Mouse (Mus musculus): ENCODE measurements around the gene Syne1. TPM values are rescaled to one million over a fixed set of nuclear protein-coding genes. Genes with fewer than 3 reads are reported as not detected.

Syne1 gene
- polyA plus RNA-seq, 1 experiment from 2014 or later, result 5.6 TPM

GRCm38 (mm10) chr10:5075724-5076123 lies 475.6 kb downstream of the Syne1 start:
- ChIA-PET CTCF (interaction anchor here (1.4 kb wide), 1 partner anchor 86 kb away, joined by 5 read pairs; no protein-coding TSS in a partner anchor), POLR2A (no interaction called here)
- ATAC-seq (no peak), DNase-seq (ENCODE audit: low read depth, low spot score) (no peak)
- H3K27me3 ChIP-seq, result no peaks in the 10 kb centered on the region
- in situ Hi-C loops (cut with MboI; ENCODE audit: low pct_unique_long_range_greater_than_20kb), result no loop called here
- TF ChIP-seq CTCF (IDR thresholded peaks at IDR 0.05), result no peak

- ATAC-seq, result no peak
- no peak for DNase-seq (ENCODE audit: low read depth, low spot score)
- TF ChIP-seq CTCF (IDR thresholded peaks at IDR 0.05), result no peak
- ChIA-PET CTCF (no interaction called here), POLR2A (no interaction called here)
- no peaks in the 10 kb centered on the region for H3K27me3 ChIP-seq
- in situ Hi-C loops (cut with MboI; ENCODE audit: low pct_unique_long_range_greater_than_20kb), result no loop called here
Observed at GRCm38 (mm10) chr10:5072054-5072453, 479.2 kb downstream of the Syne1 start.

- CTCF ChIA-PET, result no interaction called here
- POLR2A ChIA-PET, result no interaction called here
- no peak for TF ChIP-seq CTCF (IDR thresholded peaks at IDR 0.05)
- ATAC-seq (no peak), DNase-seq (ENCODE audit: low read depth, low spot score) (no peak)
- no peaks in the 10 kb centered on the region for H3K27me3 ChIP-seq
- in situ Hi-C loops (cut with MboI; ENCODE audit: low pct_unique_long_range_greater_than_20kb), result no loop called here
Observed at GRCm38 (mm10) chr10:5070941-5071231, 480.4 kb downstream of the Syne1 start.

GRCm38 (mm10) chr10:5070168-5070940 lies 480.9 kb downstream of the Syne1 start:
- ATAC-seq, result no peak
- TF ChIP-seq CTCF (IDR thresholded peaks at IDR 0.05), result no peak
- H3K27me3 ChIP-seq, result no peaks in the 10 kb centered on the region
- CTCF ChIA-PET, result no interaction called here
- no peak for DNase-seq (ENCODE audit: low read depth, low spot score)
- POLR2A ChIA-PET, result no interaction called here
- in situ Hi-C loops (cut with MboI; ENCODE audit: low pct_unique_long_range_greater_than_20kb), result no loop called here

- no peak for TF ChIP-seq CTCF (IDR thresholded peaks at IDR 0.05)
- in situ Hi-C loops (cut with MboI; ENCODE audit: low pct_unique_long_range_greater_than_20kb), result no loop called here
- ATAC-seq (no peak), DNase-seq (ENCODE audit: low read depth, low spot score) (no peak)
- H3K27me3 ChIP-seq, result no peaks in the 10 kb centered on the region
- ChIA-PET POLR2A (no interaction called here), CTCF (no interaction called here)
Observed at GRCm38 (mm10) chr10:5068676-5069265, 482.5 kb downstream of the Syne1 start, which contains the start of gene Gm10097. TSS of gene Gm10097 (plus strand) at chr10:5069192.

GRCm38 (mm10) chr10:5067113-5067512 lies 484.2 kb downstream of the Syne1 start:
- H3K27me3 ChIP-seq, result no peaks in the 10 kb centered on the region
- ATAC-seq, result no peak
- CTCF ChIA-PET, result no interaction called here
- DNase-seq (ENCODE audit: low read depth, low spot score), result no peak
- no peak for TF ChIP-seq CTCF (IDR thresholded peaks at IDR 0.05)
- POLR2A ChIA-PET, result no interaction called here
- in situ Hi-C loops (cut with MboI; ENCODE audit: low pct_unique_long_range_greater_than_20kb), result no loop called here

GRCm38 (mm10) chr10:5059983-5060382 lies 491.3 kb downstream of the Syne1 start:
- POLR2A ChIA-PET, result no interaction called here
- TF ChIP-seq CTCF (IDR thresholded peaks at IDR 0.05), result no peak
- ATAC-seq (no peak), DNase-seq (ENCODE audit: low read depth, low spot score) (no peak)
- in situ Hi-C loops (cut with MboI; ENCODE audit: low pct_unique_long_range_greater_than_20kb), result no loop called here
- CTCF ChIA-PET, result no interaction called here
- H3K27me3 ChIP-seq, result no peaks in the 10 kb centered on the region

GRCm38 (mm10) chr10:5058876-5059275 lies 492.4 kb downstream of the Syne1 start:
- no peak for ATAC-seq
- POLR2A ChIA-PET, result no interaction called here
- CTCF ChIA-PET, result no interaction called here
- no peaks in the 10 kb centered on the region for H3K27me3 ChIP-seq
- in situ Hi-C loops (cut with MboI; ENCODE audit: low pct_unique_long_range_greater_than_20kb), result no loop called here
- no peak for DNase-seq (ENCODE audit: low read depth, low spot score)
- no peak for TF ChIP-seq CTCF (IDR thresholded peaks at IDR 0.05)

- ChIA-PET CTCF (interaction anchor here (1.4 kb wide), 1 partner anchor 18 kb away, joined by 4 read pairs; no protein-coding TSS in a partner anchor), POLR2A (no interaction called here)
- no peaks in the 10 kb centered on the region for H3K27me3 ChIP-seq
- TF ChIP-seq CTCF (IDR thresholded peaks at IDR 0.05), result no peak
- DNase-seq (ENCODE audit: low read depth, low spot score) (no peak), ATAC-seq (no peak)
- in situ Hi-C loops (cut with MboI; ENCODE audit: low pct_unique_long_range_greater_than_20kb), result no loop called here
Observed at GRCm38 (mm10) chr10:5057661-5058060, 493.6 kb downstream of the Syne1 start.

GRCm38 (mm10) chr10:5056940-5057339 lies 494.3 kb downstream of the Syne1 start:
- no peak for TF ChIP-seq CTCF (IDR thresholded peaks at IDR 0.05)
- in situ Hi-C loops (cut with MboI; ENCODE audit: low pct_unique_long_range_greater_than_20kb), result no loop called here
- POLR2A ChIA-PET, result no interaction called here
- DNase-seq (ENCODE audit: low read depth, low spot score) (no peak), ATAC-seq (no peak)
- CTCF ChIA-PET, result interaction anchor here (1.4 kb wide), 1 partner anchor 17 kb away, joined by 4 read pairs; no protein-coding TSS in a partner anchor
- H3K27me3 ChIP-seq, result no peaks in the 10 kb centered on the region

- DNase-seq (ENCODE audit: low read depth, low spot score) (no peak), ATAC-seq (no peak)
- CTCF ChIA-PET, result interaction anchor here (1.2 kb wide), 1 partner anchor 32 kb away, joined by 3 read pairs; no protein-coding TSS in a partner anchor
- in situ Hi-C loops (cut with MboI; ENCODE audit: low pct_unique_long_range_greater_than_20kb), result no loop called here
- no peaks in the 10 kb centered on the region for H3K27me3 ChIP-seq
- no peak for TF ChIP-seq CTCF (IDR thresholded peaks at IDR 0.05)
- POLR2A ChIA-PET, result no interaction called here
Observed at GRCm38 (mm10) chr10:5056243-5056735, 495.0 kb downstream of the Syne1 start.
